Mouse (Mus musculus) spleen, adult 12 weeks (tissue): ENCODE data around the gene Muc3.

Experiments used
- DNase-seq: peaks from one replicate; pipeline ENCODE4 v3.0.0; 2022; ENCODE audit warnings: low spot score

The Muc3 gene

GRCm38 (mm10) chr5:137095135-137095534, 54.0 kb downstream of the Muc3 start:
- no peak for DNase-seq

- no peak for DNase-seq
Observed at GRCm38 (mm10) chr5:137093720-137094119, 55.4 kb downstream of the Muc3 start.

GRCm38 (mm10) chr5:137091560-137091959, 57.6 kb downstream of the Muc3 start:
- no peak for DNase-seq

- DNase-seq = no peak
Observed at GRCm38 (mm10) chr5:137090870-137091269, 58.3 kb downstream of the Muc3 start.

GRCm38 (mm10) chr5:137087410-137087809, 61.7 kb downstream of the Muc3 start:
- no peak for DNase-seq

- no peak for DNase-seq
Observed at GRCm38 (mm10) chr5:137085731-137086130, 63.4 kb downstream of the Muc3 start.

GRCm38 (mm10) chr5:137085021-137085420, 64.1 kb downstream of the Muc3 start:
- no peak for DNase-seq
